Mouse (Mus musculus) heart, postnatal 0 days (tissue): ENCODE measurements around the gene Cldn19.

ENCODE experiments used
- CTCF ChIP-seq: IDR thresholded peaks from 2 replicates; pipeline ENCODE4 v1.5.1; 2016; ENCODE audit warnings: antibody characterized with exemption, control low read depth, low read depth
- EP300 ChIP-seq: IDR thresholded peaks from 2 replicates; pipeline ENCODE4 v1.6.1; 2016; ENCODE audit warnings: antibody characterized with exemption, low read depth

GRCm38 (mm10) chr4:119293574-119294258 is 38.5 kb downstream of the Cldn19 start:
- TF ChIP-seq CTCF (no peak), EP300 (no peak)
